Mouse (Mus musculus) frontal cortex, adult 2 months (tissue): ENCODE measurements around the gene Mast2. TPM values are rescaled to one million over a fixed set of nuclear protein-coding genes. Genes with fewer than 3 reads are reported as not detected.

ENCODE experiments used
- DNase-seq, 2 experiments: peaks; one replicate each; pipeline ENCODE4 v3.0.0; 2022; ENCODE audit warnings: low spot score in 1 of 2; ENCODE audit errors: extremely low spot score in 1 of 2
- polyA plus RNA-seq: library from polyadenylated mRNA; depleted of rRNA; stranded (reverse); fragments of >200 nt; gene quantifications from 2 replicates; pipeline ENCODE4 v1.2.3, GENCODE M21; 2012; rRNA removed

The Mast2 gene
- 91.5 and 91.7 TPM in 2 replicates for polyA plus RNA-seq

GRCm38 (mm10) chr4:116464126-116464981, at the start of gene Mast2:
Gene Mast2 (minus strand): TSS chr4:116464183.
- DNase-seq = peak; percentile 38 to 74

GRCm38 (mm10) chr4:116507425-116508218, 43.6 kb upstream of the Mast2 start, which contains the start of gene Ipp:
Gene Ipp (plus strand): TSS chr4:116507549.
- DNase-seq = peak; percentile 88 to 96

- DNase-seq = no peak
Measured at GRCm38 (mm10) chr4:116506886-116507424, 43.0 kb upstream of the Mast2 start.

GRCm38 (mm10) chr4:116499978-116500377, 36.0 kb upstream of the Mast2 start:
- DNase-seq = no peak

- DNase-seq = no peak
Measured at GRCm38 (mm10) chr4:116493646-116494045, 29.7 kb upstream of the Mast2 start.

GRCm38 (mm10) chr4:116492460-116492859, 28.5 kb upstream of the Mast2 start:
- no peak for DNase-seq

GRCm38 (mm10) chr4:116491886-116492285, 27.9 kb upstream of the Mast2 start:
- DNase-seq = no peak

- DNase-seq = peak in 1 of 2 experiments; percentile 12
Measured at GRCm38 (mm10) chr4:116491119-116491536, 27.1 kb upstream of the Mast2 start.

- DNase-seq = no peak
Measured at GRCm38 (mm10) chr4:116483476-116483875, 19.5 kb upstream of the Mast2 start.

GRCm38 (mm10) chr4:116481322-116481721, 17.3 kb upstream of the Mast2 start:
- DNase-seq = no peak

GRCm38 (mm10) chr4:116463231-116464125, 505 bp downstream of the Mast2 start:
- DNase-seq = no peak

- no peak for DNase-seq
Measured at GRCm38 (mm10) chr4:116461943-116462342, 2.0 kb downstream of the Mast2 start.

GRCm38 (mm10) chr4:116451553-116451952, 12.4 kb downstream of the Mast2 start:
- no peak for DNase-seq

- no peak for DNase-seq
Measured at GRCm38 (mm10) chr4:116449951-116450350, 14.0 kb downstream of the Mast2 start.

GRCm38 (mm10) chr4:116448673-116449072, 15.3 kb downstream of the Mast2 start:
- DNase-seq = peak in 1 of 2 experiments; percentile 48

GRCm38 (mm10) chr4:116439383-116439782, 24.6 kb downstream of the Mast2 start:
- DNase-seq = no peak

- DNase-seq = no peak
Measured at GRCm38 (mm10) chr4:116438561-116438960, 25.4 kb downstream of the Mast2 start.

- no peak for DNase-seq
Measured at GRCm38 (mm10) chr4:116435626-116436025, 28.4 kb downstream of the Mast2 start.

- no peak for DNase-seq
Measured at GRCm38 (mm10) chr4:116422186-116422585, 41.8 kb downstream of the Mast2 start.

GRCm38 (mm10) chr4:116421170-116421569, 42.8 kb downstream of the Mast2 start:
- DNase-seq = no peak
